Mouse (Mus musculus) c-Kit-positive CD71-positive TER-119-negative erythroid progenitor cells, embryonic 14.5 days (primary cell): Measurements from ENCODE around the gene Rnf121.
"Not testable (repeated sequence)": the region's sequence is repeated elsewhere in the genome, so short reads cannot be mapped to it uniquely, and the experiment has no call there.

Experiments
- DNase-seq: peaks from one replicate; pipeline ENCODE4 v3.0.0-alpha.2; 2013; ENCODE audit warnings: low read depth

Gene Rnf121

GRCm38 (mm10) chr7:102064655-102065045 lies 619 bp downstream of the Rnf121 start:
- DNase-seq, result no peak

- DNase-seq, result no peak
Observed at GRCm38 (mm10) chr7:102063891-102064290, 1.4 kb downstream of the Rnf121 start.

GRCm38 (mm10) chr7:102062203-102062602 lies 3.1 kb downstream of the Rnf121 start:
- DNase-seq, result no peak

- no peak for DNase-seq
Observed at GRCm38 (mm10) chr7:102061353-102061752, 3.9 kb downstream of the Rnf121 start.

- not testable (repeated sequence) for DNase-seq
Observed at GRCm38 (mm10) chr7:102048524-102048923, 16.7 kb downstream of the Rnf121 start.

- DNase-seq, result no peak
Observed at GRCm38 (mm10) chr7:102042314-102042713, 23.0 kb downstream of the Rnf121 start.

- DNase-seq, result no peak
Observed at GRCm38 (mm10) chr7:102037318-102037717, 28.0 kb downstream of the Rnf121 start.

- DNase-seq, result no peak
Observed at GRCm38 (mm10) chr7:102035534-102035933, 29.7 kb downstream of the Rnf121 start.

GRCm38 (mm10) chr7:102034904-102035303 lies 30.4 kb downstream of the Rnf121 start:
- peak; percentile 28 for DNase-seq

- DNase-seq, result no peak
Observed at GRCm38 (mm10) chr7:102025187-102026119, 39.8 kb downstream of the Rnf121 start.

GRCm38 (mm10) chr7:102023821-102024220 lies 41.4 kb downstream of the Rnf121 start:
- DNase-seq, result no peak

- DNase-seq, result not testable (repeated sequence)
Observed at GRCm38 (mm10) chr7:102020934-102021333, 44.3 kb downstream of the Rnf121 start.

GRCm38 (mm10) chr7:102019362-102019761 lies 45.9 kb downstream of the Rnf121 start:
- no peak for DNase-seq

- DNase-seq, result no peak
Observed at GRCm38 (mm10) chr7:102018590-102018989, 46.7 kb downstream of the Rnf121 start, which contains the start of gene Il18bp. TSS of gene Il18bp (minus strand) at chr7:102018690.

- no peak for DNase-seq
Observed at GRCm38 (mm10) chr7:102018034-102018433, 47.2 kb downstream of the Rnf121 start.

GRCm38 (mm10) chr7:102017452-102017851 lies 47.8 kb downstream of the Rnf121 start:
- DNase-seq, result no peak

GRCm38 (mm10) chr7:102016936-102017335 lies 48.3 kb downstream of the Rnf121 start:
- no peak for DNase-seq

GRCm38 (mm10) chr7:102014995-102015394 lies 50.3 kb downstream of the Rnf121 start:
- no peak for DNase-seq

- no peak for DNase-seq
Observed at GRCm38 (mm10) chr7:102013416-102013815, 51.9 kb downstream of the Rnf121 start.

GRCm38 (mm10) chr7:102011855-102012254 lies 53.4 kb downstream of the Rnf121 start:
- DNase-seq, result no peak

- DNase-seq, result peak; percentile 63
Observed at GRCm38 (mm10) chr7:102006520-102006919, 58.7 kb downstream of the Rnf121 start.

GRCm38 (mm10) chr7:102000921-102001630 lies 64.2 kb downstream of the Rnf121 start:
- DNase-seq, result no peak

GRCm38 (mm10) chr7:102000296-102000695 lies 65.0 kb downstream of the Rnf121 start:
- DNase-seq, result no peak
